8 mouse cellular contexts compared by ENCODE assay signal in the genomic region with DNA sequence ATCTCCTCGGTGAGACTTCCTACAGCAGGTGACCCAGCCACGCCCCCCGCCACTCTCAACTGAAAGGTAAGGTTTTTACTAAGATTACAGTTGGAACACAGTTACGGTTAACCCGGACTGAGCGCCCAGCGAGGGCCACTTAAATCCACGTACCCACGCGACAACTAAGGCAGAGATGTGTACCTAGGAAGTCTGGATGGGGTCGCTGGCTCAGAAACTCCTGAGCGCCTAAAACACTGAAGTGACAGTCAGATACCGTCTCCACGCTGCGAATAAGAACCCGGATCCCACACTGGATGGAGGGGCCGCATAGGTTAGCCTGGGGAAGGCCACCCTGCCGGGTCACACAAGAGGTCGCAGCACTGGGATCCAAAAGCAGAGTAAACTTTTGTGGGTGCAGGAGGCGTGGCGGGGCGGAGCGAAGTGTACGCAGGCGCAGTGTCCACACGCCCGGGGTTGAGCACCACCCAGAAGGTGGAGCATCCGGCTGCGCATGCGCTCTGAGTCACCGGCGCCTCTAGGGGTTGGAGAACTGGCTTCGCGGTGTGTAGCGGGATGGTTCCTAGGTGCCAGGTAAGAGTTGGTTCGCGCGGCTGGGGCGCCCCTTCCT. TPM values are rescaled to one million over a fixed set of nuclear protein-coding genes. Genes with fewer than 3 reads are reported as not detected.
DNase-seq lines count a peak whose midpoint lies in the region; ATAC-seq and TF ChIP-seq lines count a peak whose summit lies in the region.

A gene (plus strand): TSS at position 486 of the 610 bp plus-strand sequence.

- peak; percentile 93 for DNase-seq in c-Kit-negative CD71-positive TER-119-positive erythroid progenitor cells, embryonic 14.5 days (ENCODE audit: low read depth, low spot score)
- peak; percentile 90 for DNase-seq in forebrain, embryonic 10.5 days (ENCODE audit: extremely low spot score, low spot score)
- DNase-seq in kidney, postnatal 25 days, result peak; percentile 97
- DNase-seq in liver, embryonic 14.5 days (ENCODE audit: low read depth in 3 of 3, low spot score in 3 of 3), result peak; percentile 86 to 90 (median 87)
- DNase-seq in neural tube, embryonic 11.5 days (ENCODE audit: low spot score), result peak; percentile 96
- DNase-seq in stomach, postnatal 0 days (ENCODE audit: low spot score), result peak; percentile 97

- H3K4me1 ChIP-seq in forebrain, embryonic 10.5 days, result peaks cover 16% of the 10 kb centered on the region
- H3K4me1 ChIP-seq in heart, embryonic 15.5 days (replicated peaks), result peaks cover 8% of the 10 kb centered on the region
- H3K4me1 ChIP-seq in liver, embryonic 14.5 days (replicated peaks; ENCODE audit: control insufficient read depth in 2 of 2, insufficient read depth in 2 of 2, low read length in 1 of 2), result peaks cover 0 to 6% of the 10 kb centered on the region in 2 experiments; a peak in 2 of 4 replicates
- H3K4me1 ChIP-seq in neural tube, embryonic 11.5 days (ENCODE audit: control insufficient read depth, insufficient read depth, low read length), result 0 out of 2 replicates have a peak, but pooled peaks cover 3% of the 10 kb centered on the region
- H3K4me1 ChIP-seq in stomach, postnatal 0 days (replicated peaks; ENCODE audit: control insufficient read depth, insufficient read depth), result 0 out of 2 replicates have a peak, but pooled peaks cover 3% of the 10 kb centered on the region

- peak within 1 kb of the TSS; percentile 87 for H3K4me2 ChIP-seq in heart, embryonic 15.5 days
- H3K4me2 ChIP-seq in liver, embryonic 14.5 days (ENCODE audit: low read depth), result peak within 1 kb of the TSS; percentile 95
- H3K4me2 ChIP-seq in neural tube, embryonic 11.5 days (ENCODE audit: low read depth), result peak within 1 kb of the TSS; percentile 73
- peak within 1 kb of the TSS; percentile 89 for H3K4me2 ChIP-seq in stomach, postnatal 0 days (replicated peaks; ENCODE audit: low read depth)

- H3K27me3 ChIP-seq in forebrain, embryonic 10.5 days (ENCODE audit: poor library complexity, severe bottlenecking), result no peaks in the 10 kb centered on the region
- no peaks in the 10 kb centered on the region for H3K27me3 ChIP-seq in heart, embryonic 15.5 days
- H3K27me3 ChIP-seq in liver, embryonic 14.5 days (ENCODE audit: control insufficient read depth, insufficient read depth, low read length), result no peaks in the 10 kb centered on the region
- H3K27me3 ChIP-seq in neural tube, embryonic 11.5 days (ENCODE audit: control insufficient read depth, insufficient read depth, low read length), result no peaks in the 10 kb centered on the region
- no peaks in the 10 kb centered on the region for H3K27me3 ChIP-seq in stomach, postnatal 0 days (ENCODE audit: control insufficient read depth, insufficient read depth, low read length)

- 3% methylated on average over 39 of the region's 39 CpGs for WGBS in forebrain, embryonic 10.5 days
- WGBS in heart, embryonic 15.5 days, result under 1% methylated on average over 39 of the region's 39 CpGs
- 2% methylated on average over 39 of the region's 39 CpGs for WGBS in liver, embryonic 14.5 days (ENCODE audit: insufficient replicate concordance)
- WGBS in neural tube, embryonic 11.5 days, result under 1% methylated on average over 39 of the region's 39 CpGs
- WGBS in stomach, postnatal 0 days, result under 1% methylated on average over 39 of the region's 39 CpGs

- H3K9me3 ChIP-seq in forebrain, embryonic 10.5 days, result no peaks in the 10 kb centered on the region
- no peaks in the 10 kb centered on the region for H3K9me3 ChIP-seq in heart, embryonic 15.5 days (replicated peaks)
- H3K9me3 ChIP-seq in liver, embryonic 14.5 days (ENCODE audit: control insufficient read depth, low read length), result no peaks in the 10 kb centered on the region
- H3K9me3 ChIP-seq in neural tube, embryonic 11.5 days (ENCODE audit: control insufficient read depth, low read length), result no peaks in the 10 kb centered on the region
- no peaks in the 10 kb centered on the region for H3K9me3 ChIP-seq in stomach, postnatal 0 days (ENCODE audit: control insufficient read depth, low read length)

- H3K36me3 ChIP-seq in forebrain, embryonic 10.5 days (replicated peaks), result peaks cover 8% of the 10 kb centered on the region; the same call in 1 of the 2 replicates
- peaks cover 3% of the 10 kb centered on the region; the same call in 1 of the 2 replicates for H3K36me3 ChIP-seq in heart, embryonic 15.5 days
- H3K36me3 ChIP-seq in liver, embryonic 14.5 days (replicated peaks; ENCODE audit: control insufficient read depth, insufficient read depth, low read depth), result no peaks in the 10 kb centered on the region
- H3K36me3 ChIP-seq in neural tube, embryonic 11.5 days (ENCODE audit: control insufficient read depth, insufficient read depth, low read length), result no peaks in the 10 kb centered on the region
- no peaks in the 10 kb centered on the region for H3K36me3 ChIP-seq in stomach, postnatal 0 days (ENCODE audit: control insufficient read depth, insufficient read depth, low read length)

- H3K9ac ChIP-seq in heart, embryonic 15.5 days, result peak within 1 kb of the TSS; percentile 66
- peak within 1 kb of the TSS; percentile 78 for H3K9ac ChIP-seq in liver, embryonic 14.5 days (replicated peaks)
- peak within 1 kb of the TSS; percentile 60 for H3K9ac ChIP-seq in neural tube, embryonic 11.5 days (ENCODE audit: low read length)
- peak within 1 kb of the TSS; percentile 67 for H3K9ac ChIP-seq in stomach, postnatal 0 days (ENCODE audit: low read length)

- ATAC-seq in CD4-positive, CD25-positive, alpha-beta regulatory T cell, adult 4 months, result peak; percentile 95
- peak; percentile 96 for ATAC-seq in heart, embryonic 15.5 days (replicated peaks; ENCODE audit: insufficient number of reproducible peaks, insufficient read depth, low FRiP score, low read depth)
- ATAC-seq in liver, embryonic 14.5 days (ENCODE audit: insufficient read depth), result peak; percentile 99
- peak; percentile 97 for ATAC-seq in neural tube, embryonic 11.5 days (ENCODE audit: insufficient read depth, low FRiP score, low TSS enrichment)
- ATAC-seq in stomach, postnatal 0 days (ENCODE audit: low FRiP score, low TSS enrichment), result peak; percentile 98

- no peak for TF ChIP-seq EP300 in liver, embryonic 14.5 days (IDR thresholded peaks at IDR 0.05; ENCODE audit: low read depth)
- TF ChIP-seq EP300 in stomach, postnatal 0 days (optimal IDR thresholded peaks at IDR 0.05), result no peak

- peak; percentile 48 for TF ChIP-seq CTCF in liver, embryonic 14.5 days (IDR thresholded peaks at IDR 0.05; ENCODE audit: low read depth)
- TF ChIP-seq CTCF in stomach, postnatal 0 days (IDR thresholded peaks at IDR 0.05; ENCODE audit: low read depth), result peak; percentile 42

- peak within 1 kb of the TSS; percentile 80 for H3K27ac ChIP-seq in forebrain, embryonic 10.5 days
- no peak within 1 kb of the TSS for H3K27ac ChIP-seq in heart, embryonic 15.5 days
- peak within 1 kb of the TSS; percentile 41; the same call in 1 of the 2 replicates for H3K27ac ChIP-seq in liver, embryonic 14.5 days
- H3K27ac ChIP-seq in neural tube, embryonic 11.5 days (ENCODE audit: low read depth, low read length), result no peak within 1 kb of the TSS
- peak within 1 kb of the TSS; percentile 78 for H3K27ac ChIP-seq in stomach, postnatal 0 days (replicated peaks)

- H3K4me3 ChIP-seq in forebrain, embryonic 10.5 days, result peak within 1 kb of the TSS; percentile 75
- peak within 1 kb of the TSS; percentile 70 for H3K4me3 ChIP-seq in heart, embryonic 15.5 days
- peak within 1 kb of the TSS; percentile 79 to 84 for H3K4me3 ChIP-seq in liver, embryonic 14.5 days (ENCODE audit: insufficient read depth in 1 of 2, low read depth in 2 of 2, low read length in 2 of 2)
- peak within 1 kb of the TSS; percentile 62 for H3K4me3 ChIP-seq in neural tube, embryonic 11.5 days (ENCODE audit: low read depth, low read length)
- peak within 1 kb of the TSS; percentile 74 for H3K4me3 ChIP-seq in stomach, postnatal 0 days (ENCODE audit: low read depth, low read length)

RNA-seq across cellular contexts. Expression of the gene that starts here (rescaled TPM):
- 10 to 100 TPM; 47.6 to 51.0 TPM for polyA plus RNA-seq in CD4-positive, CD25-positive, alpha-beta regulatory T cell, adult 4 months (2017; shearing (Covaris generic))
- 67.7 and 69.1 TPM in 2 replicates for polyA plus RNA-seq in forebrain, embryonic 10.5 days (2016; fragmentation: Nextera tagmentation; extraction: Ambion mirVana)
- polyA plus RNA-seq in heart, embryonic 15.5 days (2015; fragmentation: Nextera tagmentation; extraction: Ambion mirVana), result 62.5 and 62.7 TPM in 2 replicates
- 15.7 and 29.5 TPM in 2 replicates for polyA plus RNA-seq in liver, embryonic 14.5 days (2012; rRNA removed)
- polyA plus RNA-seq in liver, embryonic 14.5 days (2014; fragmentation: Nextera tagmentation; extraction: Ambion mirVana), result 57.5 and 60.1 TPM in 2 replicates
- polyA plus RNA-seq in neural tube, embryonic 11.5 days (2014; fragmentation: Nextera tagmentation; extraction: Ambion mirVana), result 85.6 and 87.5 TPM in 2 replicates
- polyA plus RNA-seq in stomach, postnatal 0 days (2015; fragmentation: Nextera tagmentation; extraction: Ambion mirVana), result 105 and 109 TPM in 2 replicates

Comparison
In these comparisons a context has a peak if more than half of its experiments do, and no peak if none do; other contexts are left out.
1. H3K27ac ChIP-seq: peak in forebrain, embryonic 10.5 days (single experiment), liver, embryonic 14.5 days (single experiment) and stomach, postnatal 0 days (single experiment); none in heart, embryonic 15.5 days (single experiment) and neural tube, embryonic 11.5 days (single experiment).
2. Peak in every context shown above with its lines, with median percentiles within 50 percentile points of each other: ATAC-seq, DNase-seq, H3K4me3 ChIP-seq, H3K4me2 ChIP-seq and H3K9ac ChIP-seq.